Mouse (Mus musculus) lung, adult 2 months (tissue): ENCODE results near the gene Lsmem1. TPM values are rescaled to one million over a fixed set of nuclear protein-coding genes. Genes with fewer than 3 reads are reported as not detected.
A peak's percentile ranks its signal among the peaks of the same experiment; 100 is the strongest.

Experiments used
- DNase-seq: peaks from one replicate; pipeline ENCODE4 v3.0.0; 2022
- H3K4me1 ChIP-seq: fragments of 200-500 bp; 2 replicates; pipeline ENCODE4 v1.6.1; 2011; ENCODE audit warnings: low read length; ENCODE audit not compliant: control insufficient read depth, insufficient read depth
- H3K4me3 ChIP-seq: fragments of 200-500 bp; replicated peaks from 2 replicates; pipeline ENCODE3; 2011; ENCODE audit warnings: low read depth, mild to moderate bottlenecking, control low read depth, low read length; ENCODE audit errors: extremely low read depth
- CTCF ChIP-seq: fragments of 200-500 bp; IDR thresholded peaks from 2 replicates; pipeline ENCODE4 v1.5.1; 2011; ENCODE audit warnings: mild to moderate bottlenecking, low read length, control low read depth; ENCODE audit not compliant: insufficient read depth
- POLR2A ChIP-seq: fragments of 200-500 bp; IDR thresholded peaks from 2 replicates; pipeline ENCODE4 v1.6.1; 2011; ENCODE audit warnings: low read depth, mild to moderate bottlenecking, control low read depth, low read length, borderline replicate concordance; ENCODE audit errors: extremely low read depth
- WGBS: fragments of 180-500 bp; shearing (Covaris S2); methylation state at CpG from one replicate; pipeline ENCODE4 v1.1.7; 2018; 5-methylcytosine and 5-hydroxymethylcytosine counted together
- polyA plus RNA-seq: library from polyadenylated mRNA; depleted of rRNA; stranded (reverse); fragments of >200 nt; gene quantifications from 2 replicates; pipeline ENCODE4 v1.2.3, GENCODE M21; 2012; rRNA removed

The Lsmem1 gene
- polyA plus RNA-seq, 1 experiment, result 0.53 TPM

DNA sequence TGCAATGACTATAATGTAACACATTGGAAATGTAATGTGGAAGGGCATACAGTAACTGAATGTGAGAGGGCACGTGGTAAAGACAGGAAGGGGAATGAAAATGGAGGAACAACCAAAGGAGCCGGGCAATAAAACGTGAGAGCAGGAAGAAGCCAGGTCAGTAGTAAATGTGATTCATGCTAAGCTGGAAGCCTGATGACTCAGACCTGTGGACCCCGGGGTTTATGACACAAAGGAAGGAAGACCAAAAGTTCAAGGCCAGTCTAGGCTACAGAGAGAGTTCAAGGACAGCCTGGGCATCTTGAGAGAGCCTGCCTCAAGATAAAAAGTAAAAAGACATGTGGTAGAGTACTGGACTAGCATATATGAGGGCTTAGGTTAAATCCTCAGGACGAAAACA lies 52.8 kb downstream of the Lsmem1 start:
- H3K4me3 ChIP-seq, result no peak overlapping the region
- TF ChIP-seq POLR2A (no peak), CTCF (no peak)
- no peak for DNase-seq
- H3K4me1 ChIP-seq, result no peaks in the 10 kb centered on the region
- 60% methylated on average over 5 of the region's 5 CpGs for WGBS

DNA sequence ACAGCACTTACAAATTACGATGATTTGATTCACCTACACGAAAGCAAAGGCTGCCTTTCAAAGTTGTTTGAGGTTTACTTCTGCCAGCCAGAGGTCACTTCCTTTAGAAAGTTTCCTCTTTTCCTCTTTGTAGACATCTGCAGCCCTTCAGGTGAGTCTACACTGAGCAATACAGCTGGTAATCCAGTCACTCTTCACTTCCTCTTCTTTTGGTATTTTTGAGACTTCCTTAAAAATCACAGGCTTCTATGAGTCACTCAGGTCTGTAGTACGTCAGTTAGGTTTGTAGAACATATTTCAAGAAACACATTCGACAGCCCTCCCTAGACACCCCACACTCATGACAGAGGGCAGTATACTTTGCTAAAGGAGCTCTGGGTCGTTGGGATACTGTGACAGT lies 58.6 kb downstream of the Lsmem1 start:
- no peak overlapping the region for H3K4me3 ChIP-seq
- 58% methylated on average over 5 of the region's 5 CpGs for WGBS
- TF ChIP-seq CTCF (no peak), POLR2A (no peak)
- no peaks in the 10 kb centered on the region; the same call in 1 of the 2 replicates for H3K4me1 ChIP-seq
- no peak for DNase-seq

DNA sequence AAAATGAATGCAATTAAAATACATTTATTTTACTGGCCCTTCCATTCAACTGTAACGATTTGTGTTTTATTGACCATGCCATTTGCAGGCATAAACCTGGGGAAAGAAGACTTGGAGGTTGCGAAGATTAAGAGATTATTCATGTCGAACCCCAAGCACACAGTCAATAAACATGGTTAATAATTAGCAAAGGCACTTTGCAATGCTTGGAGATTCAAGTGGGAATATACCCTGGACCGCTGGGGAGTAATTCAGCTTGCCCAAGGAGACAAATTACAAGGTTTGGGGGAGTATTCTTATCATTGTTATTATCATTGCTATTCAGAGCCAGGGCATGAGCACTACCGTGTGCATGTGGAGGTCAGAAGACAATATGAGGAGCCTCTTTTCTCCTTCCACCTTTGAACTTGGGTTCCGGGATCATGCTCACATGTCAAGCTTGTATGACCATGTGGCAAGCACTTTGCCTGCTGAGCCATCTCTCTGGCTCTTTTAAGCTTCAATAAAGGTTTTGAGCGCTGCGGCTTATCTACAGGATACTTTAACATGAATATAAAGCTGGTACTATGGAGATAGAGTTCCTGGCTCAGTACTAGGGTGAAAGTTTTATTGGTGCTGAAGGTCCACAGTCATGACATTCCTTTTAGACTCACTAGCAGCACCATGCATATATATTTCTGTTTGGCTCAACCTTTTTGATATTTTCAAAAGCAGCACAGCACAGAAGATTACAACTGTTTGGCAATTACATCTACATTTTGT lies 59.6 kb downstream of the Lsmem1 start:
- no peak for TF ChIP-seq CTCF
- no peak for TF ChIP-seq POLR2A
- no peak for DNase-seq
- Histone ChIP-seq H3K4me3 (no peak overlapping the region), H3K4me1 (no peaks in the 10 kb centered on the region; the same call in 1 of the 2 replicates)
- WGBS, result 84% methylated on average over 8 of the region's 8 CpGs

DNA sequence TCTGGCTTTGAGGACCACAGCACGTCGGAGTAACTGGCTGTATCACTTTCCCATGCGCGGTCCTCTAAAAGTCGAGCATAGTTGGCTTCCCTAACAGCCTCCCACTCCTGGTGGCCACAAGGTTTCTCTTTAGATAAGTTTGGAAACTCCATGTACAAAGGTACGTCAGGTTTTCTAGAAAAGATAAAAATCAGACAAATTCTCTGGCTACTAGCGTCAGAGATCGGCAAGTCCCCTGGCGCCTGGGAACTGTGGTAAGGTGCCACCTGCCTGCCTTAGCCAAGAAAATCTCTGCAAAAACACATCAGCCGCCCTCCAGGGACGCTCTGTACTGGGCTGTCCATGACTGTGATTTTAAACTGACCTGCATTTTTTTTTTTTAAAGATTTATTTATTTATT lies 64.8 kb downstream of the Lsmem1 start:
- 38% methylated on average over 11 of the region's 11 CpGs for WGBS
- DNase-seq, result no peak
- Histone ChIP-seq H3K4me3 (no peak overlapping the region), H3K4me1 (peaks cover 3% of the 10 kb centered on the region)
- TF ChIP-seq POLR2A, result no peak
- TF ChIP-seq CTCF, result no peak

DNA sequence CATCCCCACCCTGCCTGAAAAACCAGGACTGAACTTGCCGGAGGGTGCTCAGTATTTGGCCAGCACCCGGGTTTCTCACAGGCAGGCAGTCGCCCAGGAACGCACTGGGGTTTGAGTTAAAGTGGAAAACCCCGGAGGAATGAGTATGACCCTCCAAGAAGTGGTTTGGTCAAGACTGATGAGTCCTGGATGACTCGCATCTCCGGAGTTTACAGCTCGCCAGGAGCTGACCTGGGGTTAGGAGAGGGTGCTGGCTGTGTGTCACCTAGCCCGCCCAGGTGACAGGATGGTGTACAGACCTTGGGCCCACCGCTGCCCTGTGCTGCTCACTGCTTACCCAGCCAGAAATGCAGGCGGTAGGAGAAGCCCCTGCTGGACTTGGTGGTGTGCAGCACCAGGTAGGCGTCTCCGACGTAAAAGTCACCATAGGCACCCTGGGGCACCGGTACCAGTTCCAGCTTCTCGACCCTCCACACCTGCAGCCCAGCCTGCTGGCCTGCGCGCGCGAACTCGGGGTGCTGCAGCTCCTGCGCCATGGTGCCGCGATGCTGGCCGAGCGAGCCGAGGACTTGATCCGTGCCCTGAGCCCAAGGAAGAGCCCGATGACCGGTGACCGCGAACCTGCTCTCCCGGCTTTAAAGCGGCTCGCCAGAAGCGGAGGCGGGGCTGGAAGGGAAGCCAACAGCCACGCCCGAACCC lies 65.6 kb downstream of the Lsmem1 start, which contains the start of gene Scin:
Gene Scin (minus strand): TSS at position 656 of the 699 bp plus-strand sequence.
- TF ChIP-seq POLR2A (no peak), CTCF (no peak)
- peak within 1 kb of the TSS; percentile 28 for H3K4me3 ChIP-seq
- WGBS, result 2% methylated on average over 39 of the region's 39 CpGs
- H3K4me1 ChIP-seq, result peaks cover 3% of the 10 kb centered on the region
- DNase-seq, result peak; percentile 12

DNA sequence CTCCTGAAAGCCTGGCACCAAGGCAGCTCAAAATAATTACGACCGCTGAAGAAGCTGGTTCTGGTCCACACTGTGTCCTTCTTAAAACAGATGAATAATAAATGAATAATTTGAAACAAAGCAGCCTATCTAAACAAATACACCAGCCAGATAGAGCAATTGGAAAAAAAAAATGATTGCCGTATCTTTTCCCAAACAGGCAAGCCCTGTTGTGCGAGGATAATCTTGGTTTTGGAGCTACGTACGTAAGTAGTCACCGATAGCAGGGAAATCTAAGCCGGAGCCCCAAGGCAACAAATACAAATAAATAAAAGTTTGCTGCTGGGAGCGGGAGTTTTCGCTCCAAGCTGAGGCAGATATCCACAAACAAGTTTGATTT lies 66.1 kb downstream of the Lsmem1 start:
- no peak for DNase-seq
- no peak for TF ChIP-seq CTCF
- TF ChIP-seq POLR2A, result no peak
- Histone ChIP-seq H3K4me1 (peaks cover 3% of the 10 kb centered on the region), H3K4me3 (no peak overlapping the region)
- WGBS, result 15% methylated on average over 10 of the region's 10 CpGs

Other genes starting within 250 kb of the Lsmem1 start
- 7.6 and 7.7 TPM in 2 replicates for gene Arl4a, start 161.5 kb downstream of the Lsmem1 start, polyA plus RNA-seq
- gene Scin, start 65.3 kb downstream of the Lsmem1 start, polyA plus RNA-seq, result 0.62 and 0.94 TPM in 2 replicates
- 25.9 and 36.2 TPM in 2 replicates for gene Ifrd1, start 49.0 kb upstream of the Lsmem1 start, polyA plus RNA-seq
- gene Zfp277, start 246.4 kb upstream of the Lsmem1 start, polyA plus RNA-seq, result 3.5 and 6.1 TPM in 2 replicates
- gene Dock4, start 246.5 kb upstream of the Lsmem1 start, polyA plus RNA-seq, result 19.7 and 21.9 TPM in 2 replicates